Mouse (Mus musculus): ENCODE data around the gene Kif3c.
"Not testable (repeated sequence)": the region's sequence is repeated elsewhere in the genome, so short reads cannot be mapped to it uniquely, and the experiment has no call there.

The Kif3c gene

GRCm38 (mm10) chr12:3368771-3369170 lies 3.8 kb downstream of the Kif3c start:
- DNase-seq (ENCODE audit: extremely low spot score, low spot score), result no peak

- no peak for DNase-seq (ENCODE audit: extremely low spot score, low spot score)
Measured at GRCm38 (mm10) chr12:3370979-3371925, 6.3 kb downstream of the Kif3c start.

GRCm38 (mm10) chr12:3371991-3372390 lies 7.1 kb downstream of the Kif3c start:
- DNase-seq (ENCODE audit: extremely low spot score, low spot score), result no peak

GRCm38 (mm10) chr12:3373566-3373965 lies 8.6 kb downstream of the Kif3c start:
- DNase-seq (ENCODE audit: extremely low spot score, low spot score), result no peak

- DNase-seq (ENCODE audit: extremely low spot score, low spot score), result no peak
Measured at GRCm38 (mm10) chr12:3374552-3374951, 9.6 kb downstream of the Kif3c start.

- no peak for DNase-seq (ENCODE audit: extremely low spot score, low spot score)
Measured at GRCm38 (mm10) chr12:3377190-3377589, 12.3 kb downstream of the Kif3c start.

GRCm38 (mm10) chr12:3377755-3378154 lies 12.8 kb downstream of the Kif3c start:
- DNase-seq (ENCODE audit: extremely low spot score, low spot score), result no peak

GRCm38 (mm10) chr12:3384860-3385259 lies 19.9 kb downstream of the Kif3c start:
- no peak for DNase-seq (ENCODE audit: extremely low spot score, low spot score)

GRCm38 (mm10) chr12:3385271-3385670 lies 20.3 kb downstream of the Kif3c start:
- no peak for DNase-seq (ENCODE audit: extremely low spot score, low spot score)

GRCm38 (mm10) chr12:3385940-3386339 lies 21.0 kb downstream of the Kif3c start:
- no peak for DNase-seq (ENCODE audit: extremely low spot score, low spot score)

- no peak for DNase-seq (ENCODE audit: extremely low spot score, low spot score)
Measured at GRCm38 (mm10) chr12:3387891-3388290, 23.0 kb downstream of the Kif3c start.

GRCm38 (mm10) chr12:3389394-3389793 lies 24.5 kb downstream of the Kif3c start:
- no peak for DNase-seq (ENCODE audit: extremely low spot score, low spot score)

GRCm38 (mm10) chr12:3390071-3390470 lies 25.1 kb downstream of the Kif3c start:
- no peak for DNase-seq (ENCODE audit: extremely low spot score, low spot score)

- peak; percentile 80 for DNase-seq (ENCODE audit: extremely low spot score, low spot score)
Measured at GRCm38 (mm10) chr12:3390577-3391262, 25.8 kb downstream of the Kif3c start.

GRCm38 (mm10) chr12:3391276-3391675 lies 26.3 kb downstream of the Kif3c start:
- no peak for DNase-seq (ENCODE audit: extremely low spot score, low spot score)

- DNase-seq (ENCODE audit: extremely low spot score, low spot score), result no peak
Measured at GRCm38 (mm10) chr12:3393140-3393539, 28.2 kb downstream of the Kif3c start.

GRCm38 (mm10) chr12:3396931-3397330 lies 32.0 kb downstream of the Kif3c start:
- no peak for DNase-seq (ENCODE audit: extremely low spot score, low spot score)

GRCm38 (mm10) chr12:3405662-3406061 lies 40.7 kb downstream of the Kif3c start:
- not testable (repeated sequence) for DNase-seq (ENCODE audit: extremely low spot score, low spot score)

GRCm38 (mm10) chr12:3406585-3406984 lies 41.7 kb downstream of the Kif3c start:
- no peak for DNase-seq (ENCODE audit: extremely low spot score, low spot score)

- DNase-seq (ENCODE audit: extremely low spot score, low spot score), result no peak
Measured at GRCm38 (mm10) chr12:3414956-3415355, 50.0 kb downstream of the Kif3c start.

- DNase-seq (ENCODE audit: extremely low spot score, low spot score), result no peak
Measured at GRCm38 (mm10) chr12:3418761-3419160, 53.8 kb downstream of the Kif3c start.

- DNase-seq (ENCODE audit: extremely low spot score, low spot score), result no peak
Measured at GRCm38 (mm10) chr12:3420519-3420918, 55.6 kb downstream of the Kif3c start.

Data from neural tube, embryonic 10.5 days (tissue).